Mouse (Mus musculus) left cerebral cortex, adult 2 months (tissue): ENCODE results near the gene Lgr4. TPM values are rescaled to one million over a fixed set of nuclear protein-coding genes. Genes with fewer than 3 reads are reported as not detected.

Experiments used
- DNase-seq, 2 experiments: peaks; one replicate each; pipeline ENCODE4 v3.0.0; 2021 to 2022; ENCODE audit warnings: low spot score in 2 of 2, mixed read lengths in 1 of 2; ENCODE audit errors: extremely low spot score in 1 of 2
- H3K27ac ChIP-seq: fragments of 200-600 bp; 2 replicates; pipeline ENCODE4 v1.8.1; 2022
- H3K4me3 ChIP-seq: fragments of 200-600 bp; 2 replicates; pipeline ENCODE4 v1.8.1; 2022
- CTCF ChIP-seq: fragments of 200-600 bp; IDR thresholded peaks from 2 replicates; pipeline ENCODE4 v1.8.1; 2022; ENCODE audit warnings: antibody characterized with exemption, mild to moderate bottlenecking, moderate library complexity
- intact Hi-C: fragments of 180-260 bp; cut with DNase I; formaldehyde crosslinking; loops from one replicate; pipeline ENCODE4 v1.15.1; 2025
- total RNA-seq, 2 experiments: library from RNA; stranded (reverse); gene quantifications; 2 replicates each; pipeline ENCODE4 v1.2.3; 2021

The Lgr4 gene
- total RNA-seq, 2 experiments from 2014 or later: 25.1 to 25.3 TPM

GRCm38 (mm10) chr2:109935754-109936409, 18.4 kb downstream of the Lgr4 start:
- H3K27ac ChIP-seq: no peak overlapping the region
- no peak overlapping the region for H3K4me3 ChIP-seq
- intact Hi-C loops: no loop called here
- no peak for DNase-seq
- no peak for TF ChIP-seq CTCF

- no peak overlapping the region for H3K4me3 ChIP-seq
- H3K27ac ChIP-seq: no peak overlapping the region
- no peak for TF ChIP-seq CTCF
- intact Hi-C loops: no loop called here
- no peak for DNase-seq
Measured at GRCm38 (mm10) chr2:109936410-109936755, 18.9 kb downstream of the Lgr4 start.

DNA sequence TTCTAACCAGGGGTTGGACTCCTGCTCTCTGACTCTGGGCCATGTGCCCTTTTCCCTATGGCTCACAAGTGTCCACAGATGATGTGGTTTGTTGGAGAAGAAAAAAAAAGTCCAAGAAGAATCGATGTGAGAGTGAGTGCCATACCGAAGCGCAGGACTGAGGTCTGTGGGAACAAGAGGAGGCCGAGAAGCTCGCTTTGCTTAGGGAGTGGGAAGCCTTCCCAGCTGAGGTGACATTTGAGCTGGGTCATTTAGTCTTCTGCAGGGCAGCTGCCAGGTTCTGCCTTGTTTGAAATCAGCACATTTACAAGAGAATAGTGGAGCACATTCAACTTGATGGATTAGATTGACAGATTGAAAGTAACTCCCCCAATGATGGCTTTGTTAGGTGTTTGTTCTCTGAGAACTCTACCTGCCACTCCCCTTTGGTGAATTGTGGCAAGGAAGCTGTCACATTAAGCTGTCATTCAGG, 24.6 kb downstream of the Lgr4 start:
- intact Hi-C loops: no loop called here
- no peak overlapping the region for H3K4me3 ChIP-seq
- TF ChIP-seq CTCF: no peak
- no peak for DNase-seq
- no peak overlapping the region for H3K27ac ChIP-seq

DNA sequence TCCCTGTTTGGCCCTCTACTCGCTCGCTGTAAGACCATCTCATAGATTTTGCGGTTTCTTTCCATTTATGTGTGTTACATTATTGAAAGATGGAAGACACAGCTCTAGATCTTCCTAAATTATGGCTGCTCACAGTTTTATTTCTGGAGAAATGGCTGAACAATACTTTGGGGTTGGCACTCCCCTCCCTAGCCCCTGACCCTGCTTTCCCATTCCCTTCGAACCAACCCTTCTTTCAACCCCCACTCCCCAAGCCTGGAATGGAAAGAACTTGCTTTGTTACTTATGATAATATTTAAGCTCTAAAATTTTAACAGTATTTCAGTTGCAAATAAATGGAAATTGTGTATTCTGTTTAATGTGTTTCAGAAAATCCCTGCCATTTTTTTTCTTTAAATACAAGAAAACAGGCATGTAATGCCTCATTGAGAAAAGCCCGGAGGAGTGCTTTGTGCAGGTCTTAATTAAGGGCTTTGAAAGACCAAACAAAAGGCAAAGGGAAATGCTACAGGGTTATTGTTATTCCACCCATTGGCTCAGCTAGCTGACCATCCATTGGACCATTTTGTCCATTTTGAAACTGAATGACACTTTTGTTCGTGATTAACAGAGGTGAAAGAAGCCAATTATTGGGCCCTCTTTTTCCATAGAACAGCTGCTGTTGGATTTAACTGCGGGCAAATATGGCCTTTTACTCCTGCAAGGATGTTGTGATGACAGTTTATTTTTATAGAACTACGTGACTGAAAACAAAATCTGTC, 25.5 kb downstream of the Lgr4 start:
- Histone ChIP-seq H3K4me3 (no peak overlapping the region), H3K27ac (no peak overlapping the region)
- DNase-seq: no peak
- TF ChIP-seq CTCF: no peak
- intact Hi-C loops: no loop called here

GRCm38 (mm10) chr2:109944995-109945394, 27.5 kb downstream of the Lgr4 start:
- Histone ChIP-seq H3K27ac (no peak overlapping the region), H3K4me3 (no peak overlapping the region)
- no peak for TF ChIP-seq CTCF
- intact Hi-C loops: no loop called here
- no peak for DNase-seq

DNA sequence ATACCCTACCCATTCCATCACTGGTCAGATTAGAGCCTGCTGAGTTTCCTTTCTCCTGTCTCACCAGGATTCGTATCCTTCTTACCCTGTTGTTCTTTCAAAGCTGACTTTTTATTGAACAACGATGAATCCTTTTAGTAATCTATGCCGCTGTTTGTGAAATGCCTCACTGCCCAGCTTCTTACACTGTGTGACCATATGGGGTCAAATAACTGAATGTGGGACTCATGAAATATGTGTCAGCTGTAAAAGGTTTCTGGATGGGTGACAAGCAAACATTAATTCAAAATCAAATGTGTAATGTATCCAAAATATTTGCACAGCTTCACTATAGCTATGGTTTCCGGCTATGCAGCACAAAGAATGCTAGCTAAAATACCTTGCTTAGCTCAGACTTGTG, 28.1 kb downstream of the Lgr4 start:
- DNase-seq: no peak
- intact Hi-C loops: no loop called here
- TF ChIP-seq CTCF: no peak
- Histone ChIP-seq H3K4me3 (no peak overlapping the region), H3K27ac (no peak overlapping the region)

DNA sequence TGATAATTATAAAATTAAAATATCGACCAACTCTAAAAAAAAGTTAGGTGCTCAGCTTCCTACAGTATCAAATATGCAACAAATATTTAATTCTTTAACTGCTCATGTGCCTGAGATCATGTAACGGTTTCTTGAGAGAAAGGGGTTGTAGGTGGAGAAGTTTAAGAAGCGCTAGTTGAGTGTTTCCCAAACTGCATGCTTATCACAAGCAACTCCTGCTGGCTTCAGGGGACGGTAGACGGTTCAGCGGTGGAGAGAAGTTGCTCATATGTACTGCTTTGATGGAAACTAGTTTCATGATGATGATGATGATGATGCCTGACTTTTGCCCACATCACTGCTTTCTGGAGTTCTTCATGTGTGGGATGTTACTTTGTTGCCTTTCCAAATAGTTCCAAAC, 29.0 kb downstream of the Lgr4 start:
- no peak for DNase-seq
- no peak overlapping the region for H3K27ac ChIP-seq
- H3K4me3 ChIP-seq: no peak overlapping the region
- intact Hi-C loops: no loop called here
- TF ChIP-seq CTCF: no peak

DNA sequence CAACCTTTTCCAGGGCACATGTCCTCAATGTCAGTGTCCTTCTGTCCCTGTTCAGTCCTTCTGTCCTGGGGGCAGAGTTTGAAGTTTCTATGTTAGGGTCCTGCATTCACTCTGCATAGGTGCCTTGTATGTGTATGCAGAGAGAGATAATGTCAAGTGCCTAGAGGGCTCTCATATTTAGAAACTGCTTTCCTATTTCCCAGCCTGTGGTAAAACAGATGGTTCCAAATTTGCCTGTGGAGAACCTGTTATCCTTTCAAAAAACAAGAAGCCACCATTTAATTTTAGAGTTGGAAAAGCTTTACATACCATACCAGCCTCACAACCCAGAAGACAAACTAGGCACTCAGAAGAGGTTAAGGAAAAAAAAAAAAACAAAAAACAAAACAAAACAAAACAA, 32.1 kb downstream of the Lgr4 start:
- no peak for DNase-seq
- no peak for TF ChIP-seq CTCF
- Histone ChIP-seq H3K4me3 (no peak overlapping the region), H3K27ac (no peak overlapping the region)
- intact Hi-C loops: no loop called here

GRCm38 (mm10) chr2:109950311-109950710, 32.9 kb downstream of the Lgr4 start:
- intact Hi-C loops: no loop called here
- no peak for DNase-seq
- H3K27ac ChIP-seq: no peak overlapping the region
- no peak overlapping the region for H3K4me3 ChIP-seq
- TF ChIP-seq CTCF: no peak

DNA sequence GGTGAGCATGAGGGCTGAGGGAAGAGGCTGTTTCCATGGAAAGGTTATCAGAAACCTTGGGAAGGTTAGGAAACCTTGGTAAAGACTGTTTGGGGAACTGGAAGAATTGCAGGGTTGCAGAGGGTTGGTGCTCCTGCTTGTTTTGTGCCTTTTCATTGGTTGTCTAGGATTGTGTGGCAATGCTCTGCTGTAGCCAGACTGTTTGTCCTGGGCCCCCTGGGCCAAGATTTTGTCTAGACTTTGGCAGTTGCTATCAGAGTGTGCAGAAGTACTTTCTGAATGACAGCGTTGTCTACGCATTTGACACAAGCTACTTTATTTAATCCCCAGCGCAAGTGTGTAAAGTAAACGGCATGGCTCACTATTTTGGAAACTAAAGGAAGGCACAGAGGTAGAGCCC, 33.6 kb downstream of the Lgr4 start:
- no peak for DNase-seq
- H3K4me3 ChIP-seq: no peak overlapping the region
- no peak overlapping the region for H3K27ac ChIP-seq
- TF ChIP-seq CTCF: no peak
- intact Hi-C loops: no loop called here

GRCm38 (mm10) chr2:109953048-109953717, 35.7 kb downstream of the Lgr4 start:
- DNase-seq: no peak
- intact Hi-C loops: no loop called here
- no peak for TF ChIP-seq CTCF
- Histone ChIP-seq H3K27ac (no peak overlapping the region), H3K4me3 (no peak overlapping the region)

DNA sequence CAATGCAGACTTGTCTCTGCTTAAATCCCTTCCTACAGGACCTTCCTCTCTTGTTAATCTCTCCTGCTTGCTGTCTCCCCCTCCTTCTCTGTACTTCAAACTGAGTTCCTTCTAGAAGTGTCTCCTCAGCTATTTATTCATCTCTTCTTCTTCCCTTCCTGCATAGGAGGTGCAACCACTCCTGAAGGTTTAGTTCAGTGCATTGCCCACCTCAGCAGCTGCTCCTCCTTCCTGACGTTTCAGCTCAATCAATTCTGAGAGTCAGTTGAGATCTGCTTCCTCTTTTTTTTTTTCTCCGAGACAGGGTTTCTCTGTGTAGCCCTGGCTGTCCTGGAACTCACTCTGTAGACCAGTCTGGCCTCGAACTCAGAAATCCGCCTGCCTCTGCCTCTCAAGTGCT, 36.4 kb downstream of the Lgr4 start:
- intact Hi-C loops: no loop called here
- DNase-seq: no peak

More for the DNA sequence above, 36.4 kb downstream of the Lgr4 start:
- no peak overlapping the region for H3K27ac ChIP-seq
- TF ChIP-seq CTCF: no peak
- H3K4me3 ChIP-seq: no peak overlapping the region
